Mouse (Mus musculus): ENCODE measurements around the gene Lcp1. TPM values are rescaled to one million over a fixed set of nuclear protein-coding genes. Genes with fewer than 3 reads are reported as not detected.

Lcp1 gene
- total and polyA plus RNA-seq, 2 experiments from 2014 or later = 11.2 to 11.3 TPM

- ATAC-seq (ENCODE audit: insufficient read depth, low read depth) (no peak), DNase-seq (ENCODE audit: low spot score) (no peak)
- no peak overlapping the region for H3K9ac ChIP-seq (replicated peaks; ENCODE audit: low read depth, low read length)
- no peak overlapping the region for H3K4me3 ChIP-seq (ENCODE audit: low read depth, low read length)
- no peak overlapping the region for H3K4me2 ChIP-seq (ENCODE audit: low read depth, low read length)
- no peaks in the 10 kb centered on the region for H3K27me3 ChIP-seq (ENCODE audit: control insufficient read depth, insufficient read depth, low read length)
- no peak overlapping the region for H3K27ac ChIP-seq (ENCODE audit: low read depth)
- no peak for TF ChIP-seq CTCF (IDR thresholded peaks at IDR 0.05; ENCODE audit: low read depth)
- TF ChIP-seq EP300 (IDR thresholded peaks at IDR 0.05; ENCODE audit: low read depth) = no peak
- H3K9me3 ChIP-seq (replicated peaks; ENCODE audit: control insufficient read depth, low read length) = no peaks in the 10 kb centered on the region
- WGBS = 93% methylated on average over 8 of the region's 8 CpGs
- no peaks in the 10 kb centered on the region for H3K4me1 ChIP-seq (ENCODE audit: control insufficient read depth, insufficient read depth)
- no peaks in the 10 kb centered on the region for H3K36me3 ChIP-seq (replicated peaks; ENCODE audit: control insufficient read depth, insufficient read depth, low read length)
These were observed 56.0 kb downstream of the Lcp1 start for GRCm38 (mm10) chr14:75186858-75187415.

- H3K27ac ChIP-seq (ENCODE audit: low read depth) = no peak overlapping the region
- WGBS = 65% methylated on average over 6 of the region's 6 CpGs
- ATAC-seq (ENCODE audit: insufficient read depth, low read depth) (no peak), DNase-seq (ENCODE audit: low spot score) (no peak)
- H3K36me3 ChIP-seq (replicated peaks; ENCODE audit: control insufficient read depth, insufficient read depth, low read length) = no peaks in the 10 kb centered on the region
- TF ChIP-seq CTCF (IDR thresholded peaks at IDR 0.05; ENCODE audit: low read depth) (peak; percentile 25), EP300 (IDR thresholded peaks at IDR 0.05; ENCODE audit: low read depth) (no peak)
- H3K9ac ChIP-seq (replicated peaks; ENCODE audit: low read depth, low read length) = no peak overlapping the region
- no peaks in the 10 kb centered on the region for H3K4me1 ChIP-seq (ENCODE audit: control insufficient read depth, insufficient read depth)
- no peak overlapping the region for H3K4me2 ChIP-seq (ENCODE audit: low read depth, low read length)
- H3K4me3 ChIP-seq (ENCODE audit: low read depth, low read length) = no peak overlapping the region
- no peaks in the 10 kb centered on the region for H3K27me3 ChIP-seq (ENCODE audit: control insufficient read depth, insufficient read depth, low read length)
- no peaks in the 10 kb centered on the region for H3K9me3 ChIP-seq (replicated peaks; ENCODE audit: control insufficient read depth, low read length)
These were observed 57.6 kb downstream of the Lcp1 start for GRCm38 (mm10) chr14:75188521-75188920.

DNA sequence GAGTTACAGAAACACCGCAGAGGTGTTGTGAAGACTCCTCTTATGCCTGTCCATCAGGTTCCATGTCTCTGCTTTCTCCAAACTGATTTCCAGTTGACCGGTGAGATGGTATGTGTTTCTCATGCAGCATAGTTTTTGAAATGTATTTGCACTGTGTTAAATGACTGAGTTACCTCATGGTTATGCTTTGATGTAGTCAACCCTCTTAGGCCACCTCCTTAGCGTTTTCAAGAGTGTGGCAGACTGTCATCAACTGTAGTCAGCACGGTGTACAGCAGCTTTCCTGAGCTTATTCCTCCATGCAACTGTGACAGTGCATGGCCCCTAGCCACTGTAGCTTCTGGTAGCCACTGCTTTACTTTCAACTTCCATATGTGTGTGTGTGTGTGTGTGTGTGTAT, 58.1 kb downstream of the Lcp1 start:
- no peak for TF ChIP-seq EP300 (IDR thresholded peaks at IDR 0.05; ENCODE audit: low read depth)
- TF ChIP-seq CTCF (IDR thresholded peaks at IDR 0.05; ENCODE audit: low read depth) = no peak
- H3K9ac ChIP-seq (replicated peaks; ENCODE audit: low read depth, low read length) = no peak overlapping the region
- no peaks in the 10 kb centered on the region for H3K36me3 ChIP-seq (replicated peaks; ENCODE audit: control insufficient read depth, insufficient read depth, low read length)
- DNase-seq (ENCODE audit: low spot score) = no peak
- no peak for ATAC-seq (ENCODE audit: insufficient read depth, low read depth)
- H3K4me1 ChIP-seq (ENCODE audit: control insufficient read depth, insufficient read depth) = no peaks in the 10 kb centered on the region
- H3K9me3 ChIP-seq (replicated peaks; ENCODE audit: control insufficient read depth, low read length) = no peaks in the 10 kb centered on the region
- H3K27me3 ChIP-seq (ENCODE audit: control insufficient read depth, insufficient read depth, low read length) = no peaks in the 10 kb centered on the region
- H3K4me3 ChIP-seq (ENCODE audit: low read depth, low read length) = no peak overlapping the region
- 68% methylated on average over 4 of the region's 4 CpGs for WGBS
- H3K4me2 ChIP-seq (ENCODE audit: low read depth, low read length) = no peak overlapping the region
- no peak overlapping the region for H3K27ac ChIP-seq (ENCODE audit: low read depth)

- Histone ChIP-seq H3K27ac (ENCODE audit: low read depth) (no peak overlapping the region), H3K4me3 (ENCODE audit: low read depth, low read length) (no peak overlapping the region), H3K9ac (replicated peaks; ENCODE audit: low read depth, low read length) (no peak overlapping the region), H3K9me3 (replicated peaks; ENCODE audit: control insufficient read depth, low read length) (no peaks in the 10 kb centered on the region), H3K4me1 (ENCODE audit: control insufficient read depth, insufficient read depth) (no peaks in the 10 kb centered on the region), H3K4me2 (ENCODE audit: low read depth, low read length) (no peak overlapping the region), H3K27me3 (ENCODE audit: control insufficient read depth, insufficient read depth, low read length) (no peaks in the 10 kb centered on the region), H3K36me3 (replicated peaks; ENCODE audit: control insufficient read depth, insufficient read depth, low read length) (no peaks in the 10 kb centered on the region)
- ATAC-seq (ENCODE audit: insufficient read depth, low read depth) (no peak), DNase-seq (ENCODE audit: low spot score) (no peak)
- WGBS = 83% methylated on average over 4 of the region's 4 CpGs
- no peak for TF ChIP-seq EP300 (IDR thresholded peaks at IDR 0.05; ENCODE audit: low read depth)
- no peak for TF ChIP-seq CTCF (IDR thresholded peaks at IDR 0.05; ENCODE audit: low read depth)
These were observed 59.8 kb downstream of the Lcp1 start for GRCm38 (mm10) chr14:75190683-75191082.

- TF ChIP-seq CTCF (IDR thresholded peaks at IDR 0.05; ENCODE audit: low read depth) (no peak), EP300 (IDR thresholded peaks at IDR 0.05; ENCODE audit: low read depth) (no peak)
- WGBS = 73% methylated on average over 10 of the region's 10 CpGs
- no peaks in the 10 kb centered on the region for H3K27me3 ChIP-seq (ENCODE audit: control insufficient read depth, insufficient read depth, low read length)
- ATAC-seq (ENCODE audit: insufficient read depth, low read depth) (no peak), DNase-seq (ENCODE audit: low spot score) (no peak)
- no peak overlapping the region for H3K27ac ChIP-seq (ENCODE audit: low read depth)
- H3K4me2 ChIP-seq (ENCODE audit: low read depth, low read length) = no peak overlapping the region
- no peaks in the 10 kb centered on the region for H3K9me3 ChIP-seq (replicated peaks; ENCODE audit: control insufficient read depth, low read length)
- no peak overlapping the region for H3K9ac ChIP-seq (replicated peaks; ENCODE audit: low read depth, low read length)
- H3K4me1 ChIP-seq (ENCODE audit: control insufficient read depth, insufficient read depth) = no peaks in the 10 kb centered on the region
- no peak overlapping the region for H3K4me3 ChIP-seq (ENCODE audit: low read depth, low read length)
- H3K36me3 ChIP-seq (replicated peaks; ENCODE audit: control insufficient read depth, insufficient read depth, low read length) = no peaks in the 10 kb centered on the region
These were observed 61.5 kb downstream of the Lcp1 start for GRCm38 (mm10) chr14:75192427-75192826.

- ATAC-seq (ENCODE audit: insufficient read depth, low read depth) (no peak), DNase-seq (ENCODE audit: low spot score) (no peak)
- H3K27me3 ChIP-seq (ENCODE audit: control insufficient read depth, insufficient read depth, low read length) = no peaks in the 10 kb centered on the region
- no peak overlapping the region for H3K4me2 ChIP-seq (ENCODE audit: low read depth, low read length)
- no peak overlapping the region for H3K27ac ChIP-seq (ENCODE audit: low read depth)
- H3K36me3 ChIP-seq (replicated peaks; ENCODE audit: control insufficient read depth, insufficient read depth, low read length) = no peaks in the 10 kb centered on the region
- H3K4me1 ChIP-seq (ENCODE audit: control insufficient read depth, insufficient read depth) = no peaks in the 10 kb centered on the region
- 80% methylated on average over 10 of the region's 10 CpGs for WGBS
- H3K9me3 ChIP-seq (replicated peaks; ENCODE audit: control insufficient read depth, low read length) = no peaks in the 10 kb centered on the region
- no peak for TF ChIP-seq EP300 (IDR thresholded peaks at IDR 0.05; ENCODE audit: low read depth)
- no peak for TF ChIP-seq CTCF (IDR thresholded peaks at IDR 0.05; ENCODE audit: low read depth)
- H3K9ac ChIP-seq (replicated peaks; ENCODE audit: low read depth, low read length) = no peak overlapping the region
- no peak overlapping the region for H3K4me3 ChIP-seq (ENCODE audit: low read depth, low read length)
These were observed 62.0 kb downstream of the Lcp1 start for GRCm38 (mm10) chr14:75192858-75193257.

All from heart, postnatal 0 days (tissue).